Mouse (Mus musculus) small intestine, adult 2 months (tissue): ENCODE results near the gene Ern1.

Source experiments
- CTCF ChIP-seq: fragments of 200-500 bp; IDR thresholded peaks from 2 replicates; pipeline ENCODE4 v1.5.1; 2012; ENCODE audit warnings: low read depth, mild to moderate bottlenecking, control low read depth, inconsistent platforms, low read length, moderate library complexity, mixed read lengths; ENCODE audit not compliant: insufficient replicate concordance, insufficient read length; ENCODE audit errors: extremely low read depth
- POLR2A ChIP-seq: fragments of 200-500 bp; IDR thresholded peaks from 2 replicates; pipeline ENCODE4 v1.6.1; 2012; ENCODE audit warnings: low read depth, mild to moderate bottlenecking, control low read depth, inconsistent platforms, low read length, moderate library complexity

- TF ChIP-seq CTCF (no peak), POLR2A (no peak)
Measured at GRCm38 (mm10) chr11:106518391-106518790, 30.7 kb upstream of the Ern1 start.
